Mouse (Mus musculus): ENCODE data around the gene Trp73. TPM values are rescaled to one million over a fixed set of nuclear protein-coding genes. Genes with fewer than 3 reads are reported as not detected.
A peak's percentile ranks its signal among the peaks of the same experiment; 100 is the strongest.

Gene Trp73
- total RNA-seq, 4 experiments from 2014 or later = not detected

DNA sequence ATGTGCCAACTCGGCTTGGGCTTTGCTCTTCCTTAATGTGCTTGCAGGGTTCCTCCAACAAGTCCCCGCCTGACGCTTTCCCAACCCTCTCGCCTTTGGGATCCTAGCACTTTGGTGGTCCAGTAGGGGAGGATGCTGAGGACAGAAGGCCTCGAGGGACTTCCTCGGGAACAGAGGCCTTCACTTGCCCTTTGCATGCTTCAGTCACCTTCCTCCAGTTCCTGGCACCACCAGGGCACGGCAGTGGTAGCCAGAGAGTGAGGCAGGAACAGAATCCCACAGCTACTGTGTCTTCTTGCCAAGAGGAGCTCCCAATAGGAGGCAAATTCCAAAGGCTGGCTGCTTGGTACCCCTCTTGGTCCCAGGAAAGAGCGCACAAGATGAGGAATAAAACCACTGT lies 36.6 kb downstream of the Trp73 start:
- no peak for DNase-seq (ENCODE audit: low spot score)

DNA sequence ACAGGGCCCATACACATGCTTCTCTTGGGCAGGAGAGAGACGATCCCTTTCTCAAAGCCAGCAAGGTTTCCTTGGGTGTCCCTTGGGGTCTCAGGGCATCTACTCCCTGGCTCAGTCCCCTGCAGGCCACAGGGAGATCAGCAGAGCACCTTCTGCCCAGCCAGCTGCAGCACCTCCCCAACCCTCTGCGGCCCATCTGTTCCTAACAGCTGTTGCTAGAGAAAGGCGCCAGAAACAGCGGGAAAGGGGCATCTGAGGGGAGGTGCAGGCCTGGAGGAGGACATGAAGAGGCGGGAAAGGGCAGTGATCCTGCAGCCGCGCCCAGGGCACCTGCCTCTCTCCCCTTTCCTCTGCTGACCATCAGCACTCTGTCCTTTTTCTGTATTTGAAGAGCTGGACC lies 40.6 kb downstream of the Trp73 start:
- DNase-seq (ENCODE audit: low spot score) = no peak

- DNase-seq (ENCODE audit: low spot score) = no peak
Observed at GRCm38 (mm10) chr4:154096111-154096510, 43.9 kb downstream of the Trp73 start.

GRCm38 (mm10) chr4:154093210-154093609 lies 46.8 kb downstream of the Trp73 start:
- DNase-seq (ENCODE audit: low spot score) = no peak

DNA sequence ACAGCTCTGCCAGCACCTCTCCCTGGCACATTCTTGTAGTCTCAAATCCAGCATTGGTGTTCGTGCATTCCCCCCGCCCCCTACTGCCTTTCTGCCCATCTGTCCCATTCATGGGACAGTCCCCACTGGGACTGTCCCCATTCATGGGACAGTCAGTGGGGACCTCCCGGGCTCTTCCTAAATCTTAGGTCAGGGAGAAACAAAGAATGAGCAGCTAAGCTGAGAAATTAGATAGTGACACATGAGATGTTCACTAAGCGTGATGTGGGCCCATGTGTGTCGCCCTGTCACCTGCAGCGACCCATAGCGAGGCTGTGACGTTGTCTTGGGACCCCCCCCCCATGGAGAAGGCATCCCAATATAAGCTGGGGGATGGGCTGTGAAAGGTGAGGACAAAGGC lies 48.7 kb downstream of the Trp73 start:
- DNase-seq (ENCODE audit: low spot score) = no peak

GRCm38 (mm10) chr4:154089205-154089604 lies 50.8 kb downstream of the Trp73 start:
- DNase-seq (ENCODE audit: low spot score) = no peak

DNA sequence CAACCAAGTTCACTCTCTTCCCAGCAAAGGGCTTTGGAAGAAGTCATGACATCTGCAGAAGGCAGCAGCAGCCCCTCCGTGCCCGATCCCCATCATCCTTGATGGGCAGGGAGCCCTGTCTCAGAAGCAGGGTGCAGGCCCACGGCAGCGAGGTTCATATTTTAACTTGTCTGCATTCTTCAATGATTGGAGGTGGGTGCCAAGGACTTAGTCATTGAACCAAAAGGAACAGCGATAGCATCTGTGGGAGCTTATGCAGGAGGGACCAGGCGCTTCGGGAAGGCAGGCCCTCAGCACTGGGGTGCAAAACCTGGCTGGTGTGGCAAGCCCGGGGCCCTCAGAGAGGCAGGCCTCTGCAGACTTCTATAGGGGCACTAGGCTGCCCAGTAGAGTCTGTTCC lies 53.6 kb downstream of the Trp73 start:
- DNase-seq (ENCODE audit: low spot score) = no peak

GRCm38 (mm10) chr4:154085856-154086255 lies 54.2 kb downstream of the Trp73 start:
- DNase-seq (ENCODE audit: low spot score) = no peak

- DNase-seq (ENCODE audit: low spot score) = no peak
Observed at GRCm38 (mm10) chr4:154081974-154082373, 58.0 kb downstream of the Trp73 start.

DNA sequence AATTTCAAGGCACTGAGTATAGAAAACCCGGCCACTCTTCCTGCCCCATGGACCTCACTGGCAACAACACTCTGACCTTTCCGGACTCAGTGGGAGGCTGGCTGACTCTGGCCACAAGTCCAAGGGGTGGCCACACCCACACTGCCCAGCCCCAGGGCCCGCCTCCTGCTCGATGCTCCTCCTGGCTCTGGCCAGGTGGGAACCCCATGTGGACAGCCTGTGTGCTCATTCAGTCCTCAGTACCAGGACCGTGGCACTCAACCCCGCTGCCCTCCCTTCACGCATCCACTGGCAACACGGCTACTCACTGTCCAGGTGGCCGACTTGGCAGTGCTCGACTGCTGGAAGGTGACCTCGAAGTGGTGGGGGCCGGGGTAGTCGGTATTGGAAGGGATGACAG lies 59.0 kb downstream of the Trp73 start:
- DNase-seq (ENCODE audit: low spot score) = no peak

- no peak for DNase-seq (ENCODE audit: low spot score)
Observed at GRCm38 (mm10) chr4:154080211-154080610, 59.8 kb downstream of the Trp73 start.

- DNase-seq (ENCODE audit: low spot score) = no peak
Observed at GRCm38 (mm10) chr4:154071941-154072340, 68.1 kb downstream of the Trp73 start.

- DNase-seq (ENCODE audit: low spot score) = no peak
Observed at GRCm38 (mm10) chr4:154071521-154071920, 68.5 kb downstream of the Trp73 start.

- no peak for DNase-seq (ENCODE audit: low spot score)
Observed at GRCm38 (mm10) chr4:154070896-154071295, 69.1 kb downstream of the Trp73 start.

DNA sequence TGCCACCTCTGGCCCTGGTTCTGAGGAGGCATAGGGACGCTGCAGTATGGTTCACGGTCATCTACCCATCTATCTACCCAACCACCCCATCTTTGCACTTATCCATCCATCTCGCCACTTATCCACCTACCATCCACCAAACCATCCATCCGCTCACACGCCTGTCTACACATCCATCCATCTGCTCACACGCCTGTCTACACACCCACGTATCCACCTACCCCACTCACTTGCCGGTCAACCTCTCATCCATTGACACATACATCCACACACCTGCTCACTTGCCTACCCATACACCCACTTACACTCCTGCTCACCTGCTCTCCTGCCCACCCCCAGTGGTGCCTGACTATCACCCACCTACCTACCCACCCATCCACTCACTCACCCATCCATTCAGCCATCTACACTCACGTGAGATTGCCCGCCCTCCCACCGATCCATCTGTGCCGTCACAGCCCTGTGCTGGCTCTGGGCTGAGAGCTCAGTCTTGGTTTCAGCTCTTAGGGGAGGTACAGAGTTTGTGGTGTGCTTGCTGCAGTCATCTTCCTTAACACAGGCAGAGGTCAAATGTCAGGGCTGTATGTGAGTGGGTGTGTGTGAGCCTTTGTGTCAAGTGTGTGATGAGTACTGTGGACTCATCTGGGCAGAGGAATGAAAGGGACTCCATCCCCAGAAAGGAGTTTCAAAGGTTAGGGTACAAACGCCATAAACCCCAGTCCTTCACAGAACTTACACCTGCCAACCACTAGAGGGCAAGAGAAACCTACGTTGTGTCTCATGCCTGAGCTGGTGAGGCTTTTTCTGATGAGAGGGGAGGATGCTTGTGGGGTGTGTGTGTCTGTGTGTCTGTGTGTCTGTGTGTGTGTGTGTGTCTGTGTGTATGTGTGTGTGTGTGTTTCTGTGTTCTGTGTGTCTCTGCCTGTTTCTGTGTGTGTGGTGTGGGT lies 74.9 kb downstream of the Trp73 start:
- no peak for DNase-seq (ENCODE audit: low spot score)

GRCm38 (mm10) chr4:154057696-154058095 lies 82.3 kb downstream of the Trp73 start:
- no peak for DNase-seq (ENCODE audit: low spot score)

- peak; percentile 9 for DNase-seq (ENCODE audit: low spot score)
Observed at GRCm38 (mm10) chr4:154056661-154057060, 83.3 kb downstream of the Trp73 start.

DNA sequence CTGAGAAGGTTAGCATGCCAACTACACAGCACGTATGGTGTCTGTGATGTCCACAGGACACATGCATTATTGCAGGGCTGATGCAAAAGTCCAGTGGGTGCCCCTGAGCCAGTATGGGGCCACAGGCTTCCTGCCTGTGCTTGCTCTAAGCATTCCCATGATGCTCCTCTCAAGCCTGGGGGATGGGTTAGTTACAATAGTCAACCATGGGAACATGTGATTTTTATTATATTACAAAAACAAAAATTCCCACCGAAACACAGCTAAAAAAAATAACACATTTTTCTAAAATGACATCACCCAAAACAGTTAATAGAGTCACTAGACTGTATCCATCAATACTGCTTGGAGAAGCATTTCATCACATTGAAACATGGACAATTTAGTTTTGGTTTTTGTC lies 84.0 kb downstream of the Trp73 start:
- no peak for DNase-seq (ENCODE audit: low spot score)

- DNase-seq (ENCODE audit: low spot score) = no peak
Observed at GRCm38 (mm10) chr4:154055482-154055881, 84.5 kb downstream of the Trp73 start.

DNA sequence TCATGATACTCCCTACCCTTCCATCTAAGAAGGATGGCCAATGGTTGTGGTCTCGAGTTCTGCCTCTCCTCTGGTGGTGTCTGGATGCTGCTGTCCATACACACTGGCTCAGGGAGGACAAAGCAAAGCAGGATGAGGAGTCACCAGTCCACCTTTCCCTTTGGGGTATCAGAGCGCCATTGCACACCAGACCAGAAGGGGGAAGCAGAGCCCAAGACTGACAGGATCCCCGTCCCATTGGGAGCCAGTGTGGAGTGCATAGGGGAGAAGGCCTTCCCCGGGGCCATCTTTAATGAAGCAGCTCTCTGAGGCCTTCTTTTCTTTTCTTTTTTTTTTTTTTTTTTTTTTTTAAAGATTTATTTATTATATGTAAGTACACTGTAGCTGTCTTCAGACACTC lies 86.9 kb downstream of the Trp73 start:
- no peak for DNase-seq (ENCODE audit: low spot score)

- no peak for DNase-seq (ENCODE audit: low spot score)
Observed at GRCm38 (mm10) chr4:154051401-154051800, 88.6 kb downstream of the Trp73 start.

GRCm38 (mm10) chr4:154045837-154046236 lies 94.2 kb downstream of the Trp73 start:
- no peak for DNase-seq (ENCODE audit: low spot score)

- no peak for DNase-seq (ENCODE audit: low spot score)
Observed at GRCm38 (mm10) chr4:154042577-154042976, 97.4 kb downstream of the Trp73 start, which contains the start of gene Ccdc27. Gene Ccdc27, minus strand, starts transcription at chr4:154042677.

Measured in heart, adult 8-10 months (tissue).